Mouse (Mus musculus) CD4-positive, CD25-positive, alpha-beta regulatory T cell, adult 2 months (primary cell): ENCODE results near the gene Gpc5.

ENCODE experiments used
- DNase-seq: peaks from one replicate; pipeline ENCODE4 v3.0.0-alpha.2; 2012; ENCODE audit warnings: low read depth, low spot score

Gpc5 gene

GRCm38 (mm10) chr14:115831219-115831755 is 739.3 kb downstream of the Gpc5 start:
- peak; percentile 48 for DNase-seq

GRCm38 (mm10) chr14:115831854-115832625 is 740.0 kb downstream of the Gpc5 start:
- no peak for DNase-seq

GRCm38 (mm10) chr14:115843783-115844182 is 751.8 kb downstream of the Gpc5 start:
- no peak for DNase-seq

GRCm38 (mm10) chr14:115844773-115845427 is 752.9 kb downstream of the Gpc5 start:
- DNase-seq: no peak

- DNase-seq: no peak
Measured at GRCm38 (mm10) chr14:115869127-115869526, 777.1 kb downstream of the Gpc5 start.

GRCm38 (mm10) chr14:115976062-115976461 is 884.0 kb downstream of the Gpc5 start:
- no peak for DNase-seq

GRCm38 (mm10) chr14:115979233-115979632 is 887.2 kb downstream of the Gpc5 start:
- DNase-seq: no peak

- DNase-seq: no peak
Measured at GRCm38 (mm10) chr14:115990764-115991163, 898.7 kb downstream of the Gpc5 start.

- DNase-seq: no peak
Measured at GRCm38 (mm10) chr14:115993520-115994106, 901.6 kb downstream of the Gpc5 start.

GRCm38 (mm10) chr14:115998931-115999330 is 906.9 kb downstream of the Gpc5 start:
- DNase-seq: no peak

GRCm38 (mm10) chr14:116087010-116087409 is 995.0 kb downstream of the Gpc5 start:
- DNase-seq: no peak

- no peak for DNase-seq
Measured at GRCm38 (mm10) chr14:116127943-116128342, 1035.9 kb downstream of the Gpc5 start.

GRCm38 (mm10) chr14:116137330-116137729 is 1045.3 kb downstream of the Gpc5 start:
- DNase-seq: no peak

- DNase-seq: no peak
Measured at GRCm38 (mm10) chr14:116137772-116138171, 1045.8 kb downstream of the Gpc5 start.

- no peak for DNase-seq
Measured at GRCm38 (mm10) chr14:116162586-116162985, 1070.6 kb downstream of the Gpc5 start.

- no peak for DNase-seq
Measured at GRCm38 (mm10) chr14:116167401-116167800, 1075.4 kb downstream of the Gpc5 start.

GRCm38 (mm10) chr14:116169129-116169528 is 1077.1 kb downstream of the Gpc5 start:
- DNase-seq: no peak

- no peak for DNase-seq
Measured at GRCm38 (mm10) chr14:116186981-116187380, 1095.0 kb downstream of the Gpc5 start.

- DNase-seq: peak; percentile 42
Measured at GRCm38 (mm10) chr14:116206977-116207376, 1115.0 kb downstream of the Gpc5 start.

GRCm38 (mm10) chr14:116208581-116208980 is 1116.6 kb downstream of the Gpc5 start:
- DNase-seq: no peak

GRCm38 (mm10) chr14:116209045-116209444 is 1117.0 kb downstream of the Gpc5 start:
- DNase-seq: no peak

GRCm38 (mm10) chr14:116210304-116210703 is 1118.3 kb downstream of the Gpc5 start:
- peak; percentile 46 for DNase-seq
